Mouse (Mus musculus) hindbrain, embryonic 12.5 days (tissue): Measurements from ENCODE around the gene Fam81a. TPM values are rescaled to one million over a fixed set of nuclear protein-coding genes. Genes with fewer than 3 reads are reported as not detected.
A peak's percentile ranks its signal among the peaks of the same experiment; 100 is the strongest.

Source experiments
- ATAC-seq: fragments of 200-750 bp; cut with Nextera tagmentation; 2 replicates; pipeline ENCODE4 v1.8.0; 2017; ENCODE audit warnings: moderate TSS enrichment; ENCODE audit not compliant: low FRiP score
- H3K27ac ChIP-seq: fragments of 300-500 bp; sonication (generic); 2 replicates; pipeline ENCODE4 v1.5.1; 2016; ENCODE audit warnings: mild to moderate bottlenecking
- H3K27me3 ChIP-seq: fragments of 300-500 bp; sonication (generic); 2 replicates; pipeline ENCODE4 v1.6.1; 2016; ENCODE audit warnings: mild to moderate bottlenecking
- H3K36me3 ChIP-seq: fragments of 300-500 bp; sonication (generic); 2 replicates; pipeline ENCODE4 v1.6.1; 2016; ENCODE audit warnings: mild to moderate bottlenecking
- H3K4me1 ChIP-seq: fragments of 300-500 bp; sonication (generic); 2 replicates; pipeline ENCODE4 v1.6.1; 2016
- H3K4me2 ChIP-seq: fragments of 300-500 bp; sonication (generic); replicated peaks from 2 replicates; pipeline ENCODE4 v1.6.1; 2016; ENCODE audit warnings: mild to moderate bottlenecking
- H3K4me3 ChIP-seq: fragments of 300-500 bp; sonication (generic); 2 replicates; pipeline ENCODE4 v1.5.1; 2016; ENCODE audit warnings: mild to moderate bottlenecking
- H3K9ac ChIP-seq: fragments of 300-500 bp; sonication (generic); 2 replicates; pipeline ENCODE4 v1.6.1; 2016; ENCODE audit warnings: mild to moderate bottlenecking, moderate library complexity
- H3K9me3 ChIP-seq: fragments of 300-500 bp; sonication (generic); replicated peaks from 2 replicates; pipeline ENCODE4 v1.6.1; 2016; ENCODE audit warnings: mild to moderate bottlenecking
- WGBS: fragments of 180-500 bp; shearing (Covaris S2); methylation state at CpG from one replicate; pipeline ENCODE4 v1.1.7; 2016; 5-methylcytosine and 5-hydroxymethylcytosine counted together
- polyA plus RNA-seq: library from polyadenylated mRNA; unstranded; fragments of >200 nt; fragmentation: Nextera tagmentation; extraction: Ambion mirVana; gene quantifications from 2 replicates; pipeline ENCODE4 v1.2.1, GENCODE M21; 2016

Gene Fam81a
- polyA plus RNA-seq, 1 experiment from 2014 or later = 7.4 TPM

- no peak for ATAC-seq
- no peaks in the 10 kb centered on the region for H3K36me3 ChIP-seq
- 94% methylated on average over 7 of the region's 7 CpGs for WGBS
- H3K4me1 ChIP-seq = 0 out of 2 replicates have a peak, but pooled peaks cover 3% of the 10 kb centered on the region
- no peak overlapping the region for H3K27ac ChIP-seq
- no peaks in the 10 kb centered on the region for H3K9me3 ChIP-seq
- H3K9ac ChIP-seq = no peak overlapping the region
- H3K4me3 ChIP-seq = no peak overlapping the region
- no peaks in the 10 kb centered on the region for H3K27me3 ChIP-seq
- H3K4me2 ChIP-seq = no peak overlapping the region
Observed at GRCm38 (mm10) chr9:70081767-70082166, 60.6 kb downstream of the Fam81a start.

DNA sequence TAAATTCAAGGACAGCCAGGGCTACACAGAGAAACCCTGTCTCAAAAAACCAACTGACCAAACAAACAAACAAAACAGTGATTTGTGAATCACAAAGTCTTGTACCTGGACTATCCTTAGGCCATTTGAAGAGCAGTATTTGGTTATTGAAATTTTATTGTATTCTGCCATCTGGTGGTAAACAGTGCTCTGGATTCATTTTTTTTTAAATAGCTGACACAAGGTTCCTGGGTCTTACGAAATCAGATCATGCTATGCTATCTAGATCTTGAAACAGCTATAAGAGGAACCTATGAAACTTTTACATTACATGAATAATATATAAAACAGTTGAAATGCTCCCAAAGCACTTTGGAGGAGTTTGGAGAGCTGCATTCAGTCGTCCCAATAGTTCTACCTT lies 61.4 kb downstream of the Fam81a start:
- 78% methylated on average over 2 of the region's 2 CpGs for WGBS
- ATAC-seq = no peak

GRCm38 (mm10) chr9:70080027-70080800 lies 62.1 kb downstream of the Fam81a start:
- 91% methylated on average over 9 of the region's 9 CpGs for WGBS
- Histone ChIP-seq H3K4me2 (no peak overlapping the region), H3K4me1 (no peaks in the 10 kb centered on the region), H3K27ac (no peak overlapping the region), H3K9me3 (no peaks in the 10 kb centered on the region), H3K27me3 (no peaks in the 10 kb centered on the region), H3K4me3 (no peak overlapping the region), H3K9ac (no peak overlapping the region), H3K36me3 (no peaks in the 10 kb centered on the region)
- no peak for ATAC-seq

More for the DNA sequence above, 61.4 kb downstream of the Fam81a start:
- Histone ChIP-seq H3K27me3 (no peaks in the 10 kb centered on the region), H3K4me1 (no peaks in the 10 kb centered on the region), H3K9me3 (no peaks in the 10 kb centered on the region), H3K36me3 (no peaks in the 10 kb centered on the region), H3K9ac (no peak overlapping the region), H3K27ac (no peak overlapping the region), H3K4me2 (no peak overlapping the region), H3K4me3 (no peak overlapping the region)

GRCm38 (mm10) chr9:70078034-70078433 lies 64.3 kb downstream of the Fam81a start:
- H3K27me3 ChIP-seq = no peaks in the 10 kb centered on the region
- H3K4me2 ChIP-seq = no peak overlapping the region
- no peaks in the 10 kb centered on the region for H3K9me3 ChIP-seq
- no peak overlapping the region for H3K27ac ChIP-seq
- no peak overlapping the region for H3K4me3 ChIP-seq
- ATAC-seq = no peak
- no peaks in the 10 kb centered on the region for H3K4me1 ChIP-seq
- no peak overlapping the region for H3K9ac ChIP-seq
- no peaks in the 10 kb centered on the region for H3K36me3 ChIP-seq
- 89% methylated on average over 3 of the region's 3 CpGs for WGBS

- Histone ChIP-seq H3K36me3 (no peaks in the 10 kb centered on the region), H3K9me3 (no peaks in the 10 kb centered on the region), H3K4me2 (no peak overlapping the region), H3K27ac (no peak overlapping the region), H3K9ac (no peak overlapping the region), H3K4me3 (no peak overlapping the region), H3K27me3 (no peaks in the 10 kb centered on the region), H3K4me1 (no peaks in the 10 kb centered on the region)
- WGBS = 67% methylated on average over 7 of the region's 7 CpGs
- ATAC-seq = no peak
Observed at GRCm38 (mm10) chr9:70077170-70077569, 65.2 kb downstream of the Fam81a start.

DNA sequence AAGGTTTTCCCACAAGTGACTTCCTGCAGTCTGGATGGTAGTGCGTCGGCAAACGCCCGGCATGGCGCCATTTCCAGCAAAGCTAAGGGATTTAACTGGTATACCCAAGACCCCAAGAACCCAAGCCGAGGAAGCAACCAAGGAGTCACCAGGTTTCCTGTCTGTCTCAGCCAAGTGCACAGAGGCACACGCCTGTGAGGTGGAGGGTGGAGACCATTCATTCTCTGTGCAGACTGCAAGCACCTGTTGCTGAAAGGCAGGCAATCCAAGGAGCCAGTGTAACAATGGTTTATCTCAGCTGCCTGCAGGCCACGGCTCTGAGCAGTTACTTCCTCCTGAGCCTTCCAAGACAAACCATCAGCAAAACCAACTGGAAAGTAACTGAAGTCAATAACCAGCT lies 70.0 kb downstream of the Fam81a start:
- ATAC-seq = no peak
- no peak overlapping the region for H3K27ac ChIP-seq
- no peak overlapping the region for H3K4me2 ChIP-seq
- no peak overlapping the region for H3K9ac ChIP-seq
- no peaks in the 10 kb centered on the region for H3K9me3 ChIP-seq
- H3K4me1 ChIP-seq = peaks cover 8% of the 10 kb centered on the region; the same call in 1 of the 2 replicates
- H3K36me3 ChIP-seq = no peaks in the 10 kb centered on the region
- H3K4me3 ChIP-seq = no peak overlapping the region
- no peaks in the 10 kb centered on the region for H3K27me3 ChIP-seq
- WGBS = 88% methylated on average over 8 of the region's 8 CpGs

DNA sequence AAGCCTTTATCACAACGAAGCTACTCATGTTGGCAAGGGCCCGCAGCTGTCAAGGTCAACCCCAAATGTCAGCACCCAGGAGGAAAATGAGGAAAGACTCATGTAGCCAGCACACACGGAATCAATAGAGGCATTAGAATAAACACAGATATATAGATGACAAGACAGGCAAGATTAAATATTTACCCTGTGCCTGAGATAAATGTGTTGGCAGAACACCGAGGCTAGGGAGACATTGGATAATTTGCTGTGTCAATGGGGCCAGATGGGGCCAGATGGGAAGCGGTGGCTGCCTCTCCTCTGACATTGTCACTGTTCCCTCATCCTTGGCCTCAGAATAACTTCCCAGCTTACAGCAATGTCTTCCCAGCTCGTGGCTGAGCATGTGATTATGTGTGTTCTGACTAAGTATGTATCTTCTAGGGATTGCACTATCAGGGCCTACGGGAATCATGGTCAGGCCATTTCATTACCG lies 72.4 kb downstream of the Fam81a start:
- Histone ChIP-seq H3K4me3 (no peak overlapping the region), H3K27me3 (0 out of 2 replicates have a peak, but pooled peaks cover 3% of the 10 kb centered on the region), H3K9me3 (no peaks in the 10 kb centered on the region), H3K4me1 (peaks cover 8% of the 10 kb centered on the region; the same call in 1 of the 2 replicates), H3K4me2 (no peak overlapping the region), H3K9ac (no peak overlapping the region), H3K27ac (no peak overlapping the region), H3K36me3 (no peaks in the 10 kb centered on the region)
- 62% methylated on average over 8 of the region's 8 CpGs for WGBS
- ATAC-seq = peak; percentile 26; the same call in 1 of the 2 replicates

GRCm38 (mm10) chr9:70067497-70067896 lies 74.9 kb downstream of the Fam81a start:
- Histone ChIP-seq H3K4me2 (no peak overlapping the region), H3K9ac (no peak overlapping the region), H3K4me1 (peaks cover 8% of the 10 kb centered on the region; the same call in 1 of the 2 replicates), H3K27me3 (0 out of 2 replicates have a peak, but pooled peaks cover 3% of the 10 kb centered on the region), H3K4me3 (no peak overlapping the region), H3K9me3 (no peaks in the 10 kb centered on the region), H3K27ac (no peak overlapping the region), H3K36me3 (no peaks in the 10 kb centered on the region)
- ATAC-seq = no peak
- 86% methylated on average over 3 of the region's 3 CpGs for WGBS

- no peak overlapping the region for H3K27ac ChIP-seq
- 0 out of 2 replicates have a peak, but pooled peaks cover 3% of the 10 kb centered on the region for H3K27me3 ChIP-seq
- H3K4me3 ChIP-seq = no peak overlapping the region
- H3K36me3 ChIP-seq = no peaks in the 10 kb centered on the region
- WGBS = 92% methylated on average over 3 of the region's 3 CpGs
- no peak overlapping the region for H3K4me2 ChIP-seq
- no peak overlapping the region for H3K9ac ChIP-seq
- H3K9me3 ChIP-seq = no peaks in the 10 kb centered on the region
- H3K4me1 ChIP-seq = no peaks in the 10 kb centered on the region
- no peak for ATAC-seq
Observed at GRCm38 (mm10) chr9:70062012-70062411, 80.3 kb downstream of the Fam81a start.

GRCm38 (mm10) chr9:70053411-70053810 lies 88.9 kb downstream of the Fam81a start:
- H3K9ac ChIP-seq = no peak overlapping the region
- WGBS = 52% methylated on average over 3 of the region's 3 CpGs

DNA sequence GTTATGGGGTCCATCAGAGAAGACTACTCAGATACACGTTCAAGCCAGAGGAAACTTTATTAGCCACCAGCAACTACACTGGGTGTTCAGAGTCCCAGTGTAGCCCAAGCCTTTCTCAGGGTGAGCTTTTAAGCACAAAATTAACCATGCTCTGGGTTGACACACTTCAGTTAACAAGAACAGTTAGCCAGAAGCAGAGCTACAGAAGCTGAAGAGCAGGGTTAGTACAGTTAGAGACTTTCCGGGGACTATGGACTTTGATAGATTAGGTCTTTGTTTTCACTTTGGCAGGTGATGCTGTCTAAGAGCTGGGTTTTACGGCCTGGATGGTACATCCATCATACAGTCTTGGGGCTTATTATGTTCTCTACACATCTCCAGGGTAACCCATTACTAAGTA lies 89.6 kb downstream of the Fam81a start:
- no peak for ATAC-seq
- H3K9me3 ChIP-seq = no peaks in the 10 kb centered on the region
- no peak overlapping the region for H3K4me2 ChIP-seq
- WGBS = 51% methylated on average over 3 of the region's 3 CpGs
- no peak overlapping the region for H3K4me3 ChIP-seq
- H3K36me3 ChIP-seq = no peaks in the 10 kb centered on the region
- peaks cover 13% of the 10 kb centered on the region for H3K4me1 ChIP-seq
- no peak overlapping the region for H3K9ac ChIP-seq
- no peak overlapping the region for H3K27ac ChIP-seq
- no peaks in the 10 kb centered on the region for H3K27me3 ChIP-seq

More at GRCm38 (mm10) chr9:70053411-70053810, 88.9 kb downstream of the Fam81a start:
- Histone ChIP-seq H3K4me3 (no peak overlapping the region), H3K36me3 (no peaks in the 10 kb centered on the region), H3K4me2 (no peak overlapping the region), H3K27ac (no peak overlapping the region), H3K27me3 (no peaks in the 10 kb centered on the region), H3K4me1 (peaks cover 10% of the 10 kb centered on the region), H3K9me3 (no peaks in the 10 kb centered on the region)
- no peak for ATAC-seq

GRCm38 (mm10) chr9:70049839-70050238 lies 92.5 kb downstream of the Fam81a start:
- Histone ChIP-seq H3K9me3 (no peaks in the 10 kb centered on the region), H3K27ac (no peak overlapping the region), H3K9ac (no peak overlapping the region), H3K36me3 (no peaks in the 10 kb centered on the region), H3K27me3 (no peaks in the 10 kb centered on the region), H3K4me3 (no peak overlapping the region), H3K4me1 (peaks cover 15% of the 10 kb centered on the region), H3K4me2 (no peak overlapping the region)
- no peak for ATAC-seq
- WGBS = 50% methylated on average over 8 of the region's 8 CpGs

- no peak for ATAC-seq
- no peak overlapping the region for H3K4me2 ChIP-seq
- no peak overlapping the region for H3K27ac ChIP-seq
- no peaks in the 10 kb centered on the region for H3K27me3 ChIP-seq
- peaks cover 15% of the 10 kb centered on the region for H3K4me1 ChIP-seq
- H3K4me3 ChIP-seq = no peak overlapping the region
- WGBS = 27% methylated on average over 3 of the region's 3 CpGs
- no peaks in the 10 kb centered on the region for H3K36me3 ChIP-seq
- H3K9ac ChIP-seq = no peak overlapping the region
- no peaks in the 10 kb centered on the region for H3K9me3 ChIP-seq
Observed at GRCm38 (mm10) chr9:70049416-70049783, 93.0 kb downstream of the Fam81a start.
